Mouse (Mus musculus) cortical plate, adult 2 months (tissue): ENCODE results near the gene Chn1.

Experiments
- CTCF ChIP-seq: fragments of 200-500 bp; IDR thresholded peaks from 2 replicates; pipeline ENCODE4 v1.5.1; 2011; ENCODE audit warnings: mild to moderate bottlenecking, control low read depth, low read length; ENCODE audit not compliant: insufficient read depth; ENCODE audit errors: extremely low read depth
- POLR2A ChIP-seq: fragments of 200-500 bp; IDR thresholded peaks from 2 replicates; pipeline ENCODE4 v1.6.1; 2011; ENCODE audit warnings: mild to moderate bottlenecking, low read length, control low read depth; ENCODE audit not compliant: insufficient read depth; ENCODE audit errors: extremely low read depth

- 0 out of 2 replicates have a peak, but pooled peaks have one; percentile 15 for TF ChIP-seq POLR2A
- no peak for TF ChIP-seq CTCF
These were observed 214.1 kb downstream of the Chn1 start for GRCm38 (mm10) chr2:73560899-73561664.
